Mouse (Mus musculus) small intestine, adult 2 months (tissue): ENCODE measurements at regions not wholly inside any gene's neighbourhood (a gene's known extent, or its start where the extent isn't known, plus 50 kb on each side); places are given as distances from the start of the nearest gene placed in this dataset.

Source experiments
- CTCF ChIP-seq: fragments of 200-500 bp; IDR thresholded peaks from 2 replicates; pipeline ENCODE4 v1.5.1; 2012; ENCODE audit warnings: low read depth, mild to moderate bottlenecking, control low read depth, inconsistent platforms, low read length, moderate library complexity, mixed read lengths; ENCODE audit not compliant: insufficient replicate concordance, insufficient read length; ENCODE audit errors: extremely low read depth
- POLR2A ChIP-seq: fragments of 200-500 bp; IDR thresholded peaks from 2 replicates; pipeline ENCODE4 v1.6.1; 2012; ENCODE audit warnings: low read depth, mild to moderate bottlenecking, control low read depth, inconsistent platforms, low read length, moderate library complexity

GRCm38 (mm10) chr2:114440943-114441342 lies 213.8 kb downstream of the Dph6 start:
- no peak for TF ChIP-seq POLR2A
- no peak for TF ChIP-seq CTCF
